Mouse (Mus musculus): Measurements from ENCODE around the gene Il4i1.
A peak's percentile ranks its signal among the peaks of the same experiment; 100 is the strongest.

The Il4i1 gene

GRCm38 (mm10) chr7:44848561-44849415 lies 32.6 kb downstream of the Il4i1 start, which contains the start of the genes Akt1s1 and Tbc1d17:
Gene Akt1s1 (plus strand): TSS chr7:44848991.
Gene Tbc1d17 (minus strand): TSS chr7:44849079.
- DNase-seq (ENCODE audit: low spot score in 2 of 2), result peak; percentile 91 to 94

GRCm38 (mm10) chr7:44849416-44850111 lies 33.4 kb downstream of the Il4i1 start:
- DNase-seq (ENCODE audit: low spot score in 2 of 2), result peak; percentile 76 to 82

GRCm38 (mm10) chr7:44850146-44850545 lies 34.0 kb downstream of the Il4i1 start:
- peak; percentile 54 to 59 for DNase-seq (ENCODE audit: low spot score in 2 of 2)

- no peak for DNase-seq (ENCODE audit: low spot score in 2 of 2)
Measured at GRCm38 (mm10) chr7:44850789-44851624, 34.8 kb downstream of the Il4i1 start.

- no peak for DNase-seq (ENCODE audit: low spot score in 2 of 2)
Measured at GRCm38 (mm10) chr7:44851625-44852234, 35.5 kb downstream of the Il4i1 start.

GRCm38 (mm10) chr7:44852259-44853027 lies 36.3 kb downstream of the Il4i1 start:
- no peak for DNase-seq (ENCODE audit: low spot score in 2 of 2)

- no peak for DNase-seq (ENCODE audit: low spot score in 2 of 2)
Measured at GRCm38 (mm10) chr7:44853065-44853464, 36.9 kb downstream of the Il4i1 start.

GRCm38 (mm10) chr7:44853596-44854355 lies 37.6 kb downstream of the Il4i1 start:
- no peak for DNase-seq (ENCODE audit: low spot score in 2 of 2)

- peak; percentile 76 to 77 for DNase-seq (ENCODE audit: low spot score in 2 of 2)
Measured at GRCm38 (mm10) chr7:44854356-44855031, 38.3 kb downstream of the Il4i1 start.

- DNase-seq (ENCODE audit: low spot score in 2 of 2), result no peak
Measured at GRCm38 (mm10) chr7:44855036-44855435, 38.8 kb downstream of the Il4i1 start.

GRCm38 (mm10) chr7:44856265-44856916 lies 40.2 kb downstream of the Il4i1 start:
- no peak for DNase-seq (ENCODE audit: low spot score in 2 of 2)

GRCm38 (mm10) chr7:44857042-44857552 lies 40.9 kb downstream of the Il4i1 start, which contains the start of gene Pnkp:
Gene Pnkp (plus strand): TSS chr7:44857139.
- peak; percentile 66 to 80 for DNase-seq (ENCODE audit: low spot score in 2 of 2)

GRCm38 (mm10) chr7:44857905-44858304 lies 41.7 kb downstream of the Il4i1 start:
- peak in 1 of 2 experiments; percentile 50 for DNase-seq (ENCODE audit: low spot score in 2 of 2)

- no peak for DNase-seq (ENCODE audit: low spot score in 2 of 2)
Measured at GRCm38 (mm10) chr7:44859896-44860295, 43.7 kb downstream of the Il4i1 start.

GRCm38 (mm10) chr7:44860576-44861428 lies 44.6 kb downstream of the Il4i1 start:
- peak; percentile 47 to 71 for DNase-seq (ENCODE audit: low spot score in 2 of 2)

GRCm38 (mm10) chr7:44861429-44861816 lies 45.2 kb downstream of the Il4i1 start:
- no peak for DNase-seq (ENCODE audit: low spot score in 2 of 2)

GRCm38 (mm10) chr7:44862434-44862833 lies 46.2 kb downstream of the Il4i1 start:
- DNase-seq (ENCODE audit: low spot score in 2 of 2), result no peak
